Mouse (Mus musculus) heart, embryonic 14.5 days (tissue): ENCODE results near the gene Ntn5. TPM values are rescaled to one million over a fixed set of nuclear protein-coding genes. Genes with fewer than 3 reads are reported as not detected.
A peak's percentile ranks its signal among the peaks of the same experiment; 100 is the strongest.

ENCODE experiments used
- ATAC-seq: fragments of 200-750 bp; cut with Nextera tagmentation; 2 replicates; pipeline ENCODE4 v1.8.0; 2017; ENCODE audit warnings: low read depth, moderate TSS enrichment; ENCODE audit not compliant: insufficient number of reproducible peaks, insufficient read depth, low FRiP score
- H3K27ac ChIP-seq, 2 experiments: fragments of 200-500 bp in 1 of 2; fragments of 300-500 bp in 1 of 2; sonication (generic) in 1 of 2; replicated peaks in 1 of 2; 2 replicates each; pipeline ENCODE4 v1.5.1; 2012 to 2014; ENCODE audit warnings: low read depth in 2 of 2, low read length in 2 of 2, control low read depth in 1 of 2, mild to moderate bottlenecking in 1 of 2, mixed read lengths in 1 of 2; ENCODE audit not compliant: control insufficient read depth in 1 of 2, insufficient read depth in 1 of 2
- H3K27me3 ChIP-seq: fragments of 300-500 bp; sonication (generic); 2 replicates; pipeline ENCODE4 v1.6.1; 2014; ENCODE audit warnings: mild to moderate bottlenecking, low read length, control low read depth; ENCODE audit not compliant: control insufficient read depth, insufficient read depth
- H3K36me3 ChIP-seq: fragments of 300-500 bp; sonication (generic); 2 replicates; pipeline ENCODE4 v1.6.1; 2014; ENCODE audit warnings: mild to moderate bottlenecking, control low read depth, low read length, mixed read lengths; ENCODE audit not compliant: control insufficient read depth, insufficient read depth
- H3K4me1 ChIP-seq, 2 experiments: fragments of 200-500 bp in 1 of 2; fragments of 300-500 bp in 1 of 2; sonication (generic) in 1 of 2; 2 replicates each; pipeline ENCODE4 v1.6.1; 2012 to 2014; ENCODE audit warnings: low read length in 2 of 2, control low read depth in 1 of 2, mixed read lengths in 1 of 2; ENCODE audit not compliant: control insufficient read depth in 2 of 2, insufficient read depth in 2 of 2
- H3K4me2 ChIP-seq: fragments of 300-500 bp; sonication (generic); 2 replicates; pipeline ENCODE4 v1.6.1; 2014; ENCODE audit warnings: mild to moderate bottlenecking, low read length
- H3K4me3 ChIP-seq, 2 experiments: fragments of 200-500 bp in 1 of 2; fragments of 300-500 bp in 1 of 2; sonication (generic) in 1 of 2; 2 replicates each; pipeline ENCODE4 v1.5.1; 2012 to 2014; ENCODE audit warnings: low read length in 2 of 2, mild to moderate bottlenecking in 2 of 2, control low read depth in 1 of 2, low read depth in 1 of 2, moderate library complexity in 1 of 2; ENCODE audit not compliant: control insufficient read depth in 1 of 2, insufficient read depth in 1 of 2
- H3K9ac ChIP-seq: fragments of 300-500 bp; sonication (generic); 2 replicates; pipeline ENCODE4 v1.6.1; 2014; ENCODE audit warnings: mild to moderate bottlenecking, low read length
- H3K9me3 ChIP-seq: fragments of 300-500 bp; sonication (generic); 2 replicates; pipeline ENCODE4 v1.6.1; 2016; ENCODE audit warnings: low read length, control low read depth; ENCODE audit not compliant: control insufficient read depth
- WGBS: fragments of 180-500 bp; shearing (Covaris S2); extraction: QIAGEN DNeasy Blood & Tissue Kit; methylation state at CpG from one replicate; pipeline ENCODE4 v1.1.7; 2014; 5-methylcytosine and 5-hydroxymethylcytosine counted together
- polyA plus RNA-seq: library from polyadenylated mRNA; unstranded; fragments of >200 nt; fragmentation: Nextera tagmentation; extraction: Ambion mirVana; gene quantifications from 2 replicates; pipeline ENCODE4 v1.2.1, GENCODE M21; 2014

Gene Ntn5
- polyA plus RNA-seq, 1 experiment from 2014 or later = not detected

DNA sequence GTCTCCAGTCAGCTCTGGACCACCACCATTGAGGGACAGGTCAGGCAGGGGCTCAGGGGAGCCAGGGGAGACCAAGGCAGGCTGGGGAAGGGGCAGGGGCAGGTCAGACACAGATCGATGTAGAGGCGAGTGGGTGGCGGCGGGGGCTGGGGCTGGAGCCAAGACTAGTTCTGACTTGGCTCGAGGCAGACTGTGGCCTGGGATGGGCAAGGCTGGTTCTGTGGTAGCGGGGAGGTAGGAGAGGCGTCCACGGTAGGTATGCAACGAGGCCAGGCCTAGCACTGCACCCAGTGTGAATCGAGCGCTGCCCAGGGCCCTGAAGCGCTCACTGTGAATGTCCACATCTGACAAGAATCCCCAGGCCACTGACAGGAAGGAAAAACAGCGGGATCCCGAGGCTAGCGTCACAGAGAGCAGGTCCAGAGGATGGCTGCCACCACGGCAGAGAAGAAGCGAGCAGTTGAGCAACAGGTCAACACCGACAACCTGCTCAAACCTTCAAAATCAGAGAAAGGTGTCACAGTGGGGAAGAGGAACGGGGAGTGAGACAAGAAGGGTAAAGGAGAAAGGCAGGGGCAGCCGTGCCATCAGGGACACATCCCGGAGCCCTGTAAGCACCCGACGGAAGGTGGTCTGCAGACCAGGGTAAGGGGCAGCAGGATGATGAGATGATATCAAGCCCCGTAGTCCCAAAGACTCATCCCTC is 27.6 kb downstream of the Ntn5 start:
- no peak for ATAC-seq
- Histone ChIP-seq H3K4me1 (peaks cover 23 to 42% of the 10 kb centered on the region in 2 experiments), H3K36me3 (peaks cover 45% of the 10 kb centered on the region)

DNA sequence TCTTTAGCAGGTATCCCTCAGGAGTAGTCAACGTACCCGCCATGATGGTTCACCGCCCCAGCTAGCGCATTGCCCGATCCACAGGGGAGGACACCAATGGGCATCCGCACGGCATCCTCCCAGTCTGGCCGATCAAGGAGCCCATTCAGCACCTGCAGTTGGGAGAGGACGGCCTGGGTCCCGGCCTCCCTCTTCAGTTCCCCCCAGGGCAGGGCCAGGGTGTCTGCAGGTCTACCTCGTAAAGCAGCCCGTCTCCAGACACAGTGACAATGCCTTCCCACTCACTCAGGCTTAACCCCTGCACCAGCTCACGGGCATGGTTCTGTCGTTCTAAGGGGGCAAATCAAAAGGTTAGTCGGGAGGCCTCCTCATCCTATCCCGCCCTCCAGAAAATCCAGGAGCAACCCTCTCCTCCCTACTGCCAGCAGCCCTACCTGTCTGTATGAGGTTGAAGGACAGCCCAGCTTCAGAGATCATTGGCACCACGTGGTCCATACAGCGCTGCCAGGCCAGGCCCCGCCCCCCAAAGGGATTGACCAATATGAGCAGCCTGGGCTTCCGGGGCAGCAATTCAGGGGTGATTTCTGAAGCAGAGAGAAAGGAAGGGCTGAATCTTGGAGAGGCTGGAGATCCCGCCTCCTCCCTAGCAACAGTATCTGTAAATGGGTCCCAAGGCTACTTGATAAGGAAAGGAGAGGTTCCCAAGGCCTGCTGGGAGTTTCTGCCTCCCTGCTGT is 28.4 kb downstream of the Ntn5 start:
- no peak overlapping the region for H3K4me2 ChIP-seq
- peaks cover 45% of the 10 kb centered on the region for H3K36me3 ChIP-seq
- no peak for ATAC-seq
- H3K9ac ChIP-seq = no peak overlapping the region
- no peak overlapping the region for H3K27ac ChIP-seq
- no peaks in the 10 kb centered on the region for H3K27me3 ChIP-seq
- no peak overlapping the region for H3K4me3 ChIP-seq
- peaks cover 22 to 45% of the 10 kb centered on the region in 2 experiments for H3K4me1 ChIP-seq
- H3K9me3 ChIP-seq = no peaks in the 10 kb centered on the region
- WGBS = 87% methylated on average over 21 of the region's 21 CpGs

More for the DNA sequence above, 27.6 kb downstream of the Ntn5 start:
- H3K4me2 ChIP-seq = no peak overlapping the region
- H3K4me3 ChIP-seq = no peak overlapping the region
- WGBS = 90% methylated on average over 24 of the region's 24 CpGs
- no peaks in the 10 kb centered on the region for H3K27me3 ChIP-seq
- no peaks in the 10 kb centered on the region for H3K9me3 ChIP-seq
- no peak overlapping the region for H3K9ac ChIP-seq
- no peak overlapping the region for H3K27ac ChIP-seq

DNA sequence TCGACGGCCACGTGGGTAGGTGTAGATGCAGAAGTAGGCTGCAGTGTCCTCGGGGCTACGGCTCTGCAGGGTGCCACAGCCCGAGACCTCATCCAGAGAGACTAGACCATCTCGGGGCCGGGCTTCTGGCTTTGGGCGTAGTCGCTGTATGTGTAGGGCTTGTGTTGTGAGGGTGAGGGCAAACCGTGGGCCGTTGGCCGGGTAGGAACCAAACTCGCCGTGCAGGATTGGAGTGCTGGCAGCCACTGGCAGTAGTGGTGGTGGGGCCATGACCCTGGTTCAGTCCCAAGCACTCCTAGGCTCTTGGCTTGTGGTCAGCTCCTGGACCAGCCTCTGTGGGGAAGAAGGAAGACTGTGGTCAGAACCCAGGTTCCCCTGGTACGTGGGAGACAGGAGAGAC is 29.6 kb downstream of the Ntn5 start:
- Histone ChIP-seq H3K4me1 (peaks cover 15 to 34% of the 10 kb centered on the region in 2 experiments), H3K4me2 (no peak overlapping the region), H3K9me3 (no peaks in the 10 kb centered on the region), H3K9ac (no peak overlapping the region), H3K4me3 (no peak overlapping the region), H3K36me3 (peaks cover 45% of the 10 kb centered on the region), H3K27ac (no peak overlapping the region), H3K27me3 (no peaks in the 10 kb centered on the region)
- no peak for ATAC-seq
- WGBS = 93% methylated on average over 16 of the region's 16 CpGs

DNA sequence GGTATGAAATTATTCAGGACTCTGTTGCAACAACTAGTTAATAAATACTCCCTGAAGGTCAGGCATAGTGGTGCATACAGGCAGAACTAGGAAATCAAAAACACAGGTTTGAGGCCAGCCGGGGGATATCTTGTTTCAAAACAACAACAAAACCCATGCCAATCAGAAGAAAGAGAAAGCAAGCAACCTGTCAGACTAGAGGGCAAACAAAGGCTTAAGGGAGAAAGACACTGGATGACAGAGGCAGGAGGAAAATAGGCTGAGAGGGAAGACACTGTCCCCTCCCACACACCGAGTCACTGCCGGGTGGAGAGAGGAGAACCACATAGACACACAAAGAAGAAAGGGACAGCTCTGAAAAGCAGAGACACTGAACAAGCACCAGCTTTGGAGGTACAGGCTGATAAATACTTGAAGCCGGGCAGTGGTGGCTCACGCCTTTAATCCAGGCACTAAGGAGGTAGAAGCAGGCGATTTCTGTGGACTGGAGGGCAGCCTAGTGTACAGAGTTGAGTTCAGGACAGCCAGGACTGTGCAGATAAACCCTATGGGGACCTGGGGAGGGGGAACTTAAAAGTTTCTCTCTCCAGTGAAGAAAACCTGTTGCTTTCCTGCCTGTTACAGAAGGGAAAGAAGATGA is 30.2 kb downstream of the Ntn5 start:
- peak overlapping the region; percentile 90 for H3K4me2 ChIP-seq
- no peaks in the 10 kb centered on the region for H3K9me3 ChIP-seq
- no peaks in the 10 kb centered on the region for H3K27me3 ChIP-seq
- H3K9ac ChIP-seq = peak overlapping the region; percentile 81
- WGBS = 80% methylated on average over 6 of the region's 6 CpGs
- ATAC-seq = no peak
- no peak overlapping the region for H3K27ac ChIP-seq
- peak overlapping the region in 1 of 2 experiments; percentile 64; a peak in 2 of 4 replicates for H3K4me3 ChIP-seq
- H3K4me1 ChIP-seq = peaks cover 17 to 33% of the 10 kb centered on the region in 2 experiments
- H3K36me3 ChIP-seq = peaks cover 47% of the 10 kb centered on the region

- H3K4me3 ChIP-seq = peak overlapping the region; percentile 58 to 64
- peak overlapping the region; percentile 81 for H3K9ac ChIP-seq
- no peaks in the 10 kb centered on the region for H3K27me3 ChIP-seq
- H3K4me2 ChIP-seq = peak overlapping the region; percentile 90
- peak; percentile 2; the same call in 1 of the 2 replicates for ATAC-seq
- H3K36me3 ChIP-seq = peaks cover 53% of the 10 kb centered on the region
- H3K27ac ChIP-seq = no peak overlapping the region; a peak in 1 of 4 replicates
- no peaks in the 10 kb centered on the region for H3K9me3 ChIP-seq
- 10% methylated on average over 14 of the region's 14 CpGs for WGBS
- H3K4me1 ChIP-seq = peaks cover 17 to 40% of the 10 kb centered on the region in 2 experiments
These were observed 30.8 kb downstream of the Ntn5 start for GRCm38 (mm10) chr7:45714630-45715089.

DNA sequence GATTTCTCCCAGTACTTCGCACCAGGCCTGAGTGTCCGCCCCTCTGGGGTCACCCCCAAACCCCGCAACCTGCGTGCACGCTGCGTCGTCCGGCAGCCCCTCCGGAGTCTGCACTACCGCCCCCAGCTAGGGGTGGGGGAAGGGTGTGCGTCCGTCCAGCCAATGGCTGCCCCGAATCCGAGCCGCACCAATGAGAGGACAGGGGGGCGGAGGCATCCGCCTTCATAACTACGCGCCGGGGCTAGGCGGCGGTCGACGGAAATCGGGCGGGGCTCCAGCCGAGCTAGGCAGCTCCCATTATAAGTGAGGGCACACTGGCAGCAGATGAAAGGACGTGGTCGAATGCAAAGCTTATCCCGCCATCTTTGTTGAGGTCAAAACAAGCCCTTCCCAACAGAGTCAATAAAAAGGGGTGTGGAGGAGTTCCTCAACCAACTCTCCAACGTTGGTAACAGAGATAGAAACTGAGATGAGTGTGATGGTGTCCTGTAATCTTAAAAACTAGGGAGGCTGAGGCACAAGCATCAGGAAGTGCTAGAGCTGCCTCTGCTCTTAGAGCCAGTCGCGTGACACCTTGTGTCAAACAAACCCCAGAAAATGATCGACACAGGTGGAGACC is 31.4 kb downstream of the Ntn5 start, which contains the start of gene Rpl18:
TSS of gene Rpl18 (plus strand) at position 368 of the 619 bp plus-strand sequence.
- H3K4me3 ChIP-seq = peak within 1 kb of the TSS; percentile 58 to 64
- peaks cover 17 to 44% of the 10 kb centered on the region in 2 experiments for H3K4me1 ChIP-seq
- no peaks in the 10 kb centered on the region for H3K9me3 ChIP-seq
- H3K4me2 ChIP-seq = peak within 1 kb of the TSS; percentile 90
- H3K36me3 ChIP-seq = peaks cover 53% of the 10 kb centered on the region
- ATAC-seq = peak; percentile 84
- peak within 1 kb of the TSS; percentile 1 to 41; a peak in 2 of 4 replicates for H3K27ac ChIP-seq
- no peaks in the 10 kb centered on the region for H3K27me3 ChIP-seq
- H3K9ac ChIP-seq = peak within 1 kb of the TSS; percentile 88
- WGBS = 8% methylated on average over 34 of the region's 34 CpGs
